Mouse (Mus musculus): ENCODE results near the gene Kank4. TPM values are rescaled to one million over a fixed set of nuclear protein-coding genes. Genes with fewer than 3 reads are reported as not detected.

The Kank4 gene
- polyA plus RNA-seq, 1 experiment = 5.6 TPM

- Histone ChIP-seq H3K27ac (ENCODE audit: insufficient read depth, low read length) (no peak overlapping the region), H3K4me1 (ENCODE audit: control insufficient read depth, insufficient read depth, low read length) (peaks cover 4% of the 10 kb centered on the region; the same call in 1 of the 2 replicates), H3K4me3 (ENCODE audit: insufficient read depth, low read length) (no peak overlapping the region)
- no peak for TF ChIP-seq CTCF (IDR thresholded peaks at IDR 0.05; ENCODE audit: borderline replicate concordance, insufficient read depth, low read length)
- TF ChIP-seq POLR2A (IDR thresholded peaks at IDR 0.05; ENCODE audit: low read depth, low read length) = no peak
Observed at GRCm38 (mm10) chr4:98789133-98789765, 28.1 kb downstream of the Kank4 start.

- no peak overlapping the region for H3K4me3 ChIP-seq (ENCODE audit: insufficient read depth, low read length)
- no peak overlapping the region for H3K27ac ChIP-seq (ENCODE audit: insufficient read depth, low read length)
- H3K4me1 ChIP-seq (ENCODE audit: control insufficient read depth, insufficient read depth, low read length) = peaks cover 4% of the 10 kb centered on the region; the same call in 1 of the 2 replicates
- no peak for TF ChIP-seq CTCF (IDR thresholded peaks at IDR 0.05; ENCODE audit: borderline replicate concordance, insufficient read depth, low read length)
- TF ChIP-seq POLR2A (IDR thresholded peaks at IDR 0.05; ENCODE audit: low read depth, low read length) = no peak
Observed at GRCm38 (mm10) chr4:98786281-98786680, 31.1 kb downstream of the Kank4 start.

- H3K27ac ChIP-seq (ENCODE audit: insufficient read depth, low read length) = no peak overlapping the region
- no peak for TF ChIP-seq POLR2A (IDR thresholded peaks at IDR 0.05; ENCODE audit: low read depth, low read length)
- TF ChIP-seq CTCF (IDR thresholded peaks at IDR 0.05; ENCODE audit: borderline replicate concordance, insufficient read depth, low read length) = no peak
- peaks cover 4% of the 10 kb centered on the region; the same call in 1 of the 2 replicates for H3K4me1 ChIP-seq (ENCODE audit: control insufficient read depth, insufficient read depth, low read length)
- H3K4me3 ChIP-seq (ENCODE audit: insufficient read depth, low read length) = no peak overlapping the region
Observed at GRCm38 (mm10) chr4:98785851-98786250, 31.5 kb downstream of the Kank4 start.

GRCm38 (mm10) chr4:98778219-98778618 is 39.1 kb downstream of the Kank4 start:
- no peak for TF ChIP-seq POLR2A (IDR thresholded peaks at IDR 0.05; ENCODE audit: low read depth, low read length)
- no peak for TF ChIP-seq CTCF (IDR thresholded peaks at IDR 0.05; ENCODE audit: borderline replicate concordance, insufficient read depth, low read length)
- H3K4me1 ChIP-seq (ENCODE audit: control insufficient read depth, insufficient read depth, low read length) = 0 out of 2 replicates have a peak, but pooled peaks cover 2% of the 10 kb centered on the region
- no peak overlapping the region for H3K4me3 ChIP-seq (ENCODE audit: insufficient read depth, low read length)
- no peak overlapping the region for H3K27ac ChIP-seq (ENCODE audit: insufficient read depth, low read length)

- Histone ChIP-seq H3K4me3 (ENCODE audit: insufficient read depth, low read length) (no peak overlapping the region), H3K4me1 (ENCODE audit: control insufficient read depth, insufficient read depth, low read length) (0 out of 2 replicates have a peak, but pooled peaks cover 2% of the 10 kb centered on the region), H3K27ac (ENCODE audit: insufficient read depth, low read length) (no peak overlapping the region)
- TF ChIP-seq CTCF (IDR thresholded peaks at IDR 0.05; ENCODE audit: borderline replicate concordance, insufficient read depth, low read length) (no peak), POLR2A (IDR thresholded peaks at IDR 0.05; ENCODE audit: low read depth, low read length) (no peak)
Observed at GRCm38 (mm10) chr4:98777464-98777863, 39.9 kb downstream of the Kank4 start.

- Histone ChIP-seq H3K4me3 (ENCODE audit: insufficient read depth, low read length) (no peak overlapping the region), H3K27ac (ENCODE audit: insufficient read depth, low read length) (no peak overlapping the region), H3K4me1 (ENCODE audit: control insufficient read depth, insufficient read depth, low read length) (0 out of 2 replicates have a peak, but pooled peaks cover 2% of the 10 kb centered on the region)
- TF ChIP-seq POLR2A (IDR thresholded peaks at IDR 0.05; ENCODE audit: low read depth, low read length) (no peak), CTCF (IDR thresholded peaks at IDR 0.05; ENCODE audit: borderline replicate concordance, insufficient read depth, low read length) (no peak)
Observed at GRCm38 (mm10) chr4:98776721-98777427, 40.5 kb downstream of the Kank4 start.

GRCm38 (mm10) chr4:98773785-98774184 is 43.6 kb downstream of the Kank4 start:
- TF ChIP-seq CTCF (IDR thresholded peaks at IDR 0.05; ENCODE audit: borderline replicate concordance, insufficient read depth, low read length) (no peak), POLR2A (IDR thresholded peaks at IDR 0.05; ENCODE audit: low read depth, low read length) (no peak)
- 0 out of 2 replicates have a peak, but pooled peaks cover 2% of the 10 kb centered on the region for H3K4me1 ChIP-seq (ENCODE audit: control insufficient read depth, insufficient read depth, low read length)
- H3K4me3 ChIP-seq (ENCODE audit: insufficient read depth, low read length) = no peak overlapping the region
- no peak overlapping the region for H3K27ac ChIP-seq (ENCODE audit: insufficient read depth, low read length)

GRCm38 (mm10) chr4:98767134-98768133 is 49.9 kb downstream of the Kank4 start:
- TF ChIP-seq CTCF (IDR thresholded peaks at IDR 0.05; ENCODE audit: borderline replicate concordance, insufficient read depth, low read length) = no peak
- no peak for TF ChIP-seq POLR2A (IDR thresholded peaks at IDR 0.05; ENCODE audit: low read depth, low read length)
- Histone ChIP-seq H3K27ac (ENCODE audit: insufficient read depth, low read length) (no peak overlapping the region), H3K4me3 (ENCODE audit: insufficient read depth, low read length) (no peak overlapping the region), H3K4me1 (ENCODE audit: control insufficient read depth, insufficient read depth, low read length) (no peaks in the 10 kb centered on the region)

- Histone ChIP-seq H3K4me1 (ENCODE audit: control insufficient read depth, insufficient read depth, low read length) (no peaks in the 10 kb centered on the region), H3K4me3 (ENCODE audit: insufficient read depth, low read length) (no peak overlapping the region), H3K27ac (ENCODE audit: insufficient read depth, low read length) (no peak overlapping the region)
- TF ChIP-seq POLR2A (IDR thresholded peaks at IDR 0.05; ENCODE audit: low read depth, low read length) = no peak
- no peak for TF ChIP-seq CTCF (IDR thresholded peaks at IDR 0.05; ENCODE audit: borderline replicate concordance, insufficient read depth, low read length)
Observed at GRCm38 (mm10) chr4:98758872-98759518, 58.3 kb downstream of the Kank4 start.
